Mouse (Mus musculus) limb, embryonic 12.5 days (tissue): ENCODE data around the gene Kcne4. TPM values are rescaled to one million over a fixed set of nuclear protein-coding genes. Genes with fewer than 3 reads are reported as not detected.
"Not testable (repeated sequence)": the region's sequence is repeated elsewhere in the genome, so short reads cannot be mapped to it uniquely, and the experiment has no call there.

Source experiments
- ATAC-seq: fragments of 200-750 bp; cut with Nextera tagmentation; 2 replicates; pipeline ENCODE4 v1.8.0; 2017; ENCODE audit warnings: low read depth, moderate TSS enrichment; ENCODE audit not compliant: insufficient number of reproducible peaks, insufficient read depth, low FRiP score, low TSS enrichment
- H3K27ac ChIP-seq: fragments of 300-500 bp; sonication (generic); 2 replicates; pipeline ENCODE4 v1.5.1; 2016; ENCODE audit warnings: mild to moderate bottlenecking, moderate library complexity
- H3K27me3 ChIP-seq: fragments of 300-500 bp; sonication (generic); 2 replicates; pipeline ENCODE4 v1.6.1; 2016; ENCODE audit warnings: mild to moderate bottlenecking, moderate library complexity
- H3K36me3 ChIP-seq: fragments of 300-500 bp; sonication (generic); 2 replicates; pipeline ENCODE4 v1.6.1; 2016; ENCODE audit warnings: mild to moderate bottlenecking, moderate library complexity
- H3K4me1 ChIP-seq: fragments of 300-500 bp; sonication (generic); replicated peaks from 2 replicates; pipeline ENCODE4 v1.6.1; 2016
- H3K4me2 ChIP-seq: fragments of 300-500 bp; sonication (generic); 2 replicates; pipeline ENCODE4 v1.6.1; 2016; ENCODE audit warnings: mild to moderate bottlenecking, moderate library complexity
- H3K4me3 ChIP-seq: fragments of 300-500 bp; sonication (generic); replicated peaks from 2 replicates; pipeline ENCODE4 v1.5.1; 2016; ENCODE audit warnings: mild to moderate bottlenecking
- H3K9ac ChIP-seq: fragments of 300-500 bp; sonication (generic); replicated peaks from 2 replicates; pipeline ENCODE4 v1.6.1; 2016; ENCODE audit warnings: mild to moderate bottlenecking, moderate library complexity
- H3K9me3 ChIP-seq: fragments of 300-500 bp; sonication (generic); 2 replicates; pipeline ENCODE4 v1.6.1; 2016; ENCODE audit warnings: mild to moderate bottlenecking, moderate library complexity
- WGBS: fragments of 180-500 bp; shearing (Covaris S2); methylation state at CpG from one replicate; pipeline ENCODE4 v1.1.7; 2016; 5-methylcytosine and 5-hydroxymethylcytosine counted together
- polyA plus RNA-seq: library from polyadenylated mRNA; unstranded; fragments of >200 nt; fragmentation: Nextera tagmentation; extraction: Ambion mirVana; gene quantifications from 2 replicates; pipeline ENCODE4 v1.2.1, GENCODE M21; 2016

Kcne4 gene
- polyA plus RNA-seq, result 2.6 and 5.1 TPM in 2 replicates

DNA sequence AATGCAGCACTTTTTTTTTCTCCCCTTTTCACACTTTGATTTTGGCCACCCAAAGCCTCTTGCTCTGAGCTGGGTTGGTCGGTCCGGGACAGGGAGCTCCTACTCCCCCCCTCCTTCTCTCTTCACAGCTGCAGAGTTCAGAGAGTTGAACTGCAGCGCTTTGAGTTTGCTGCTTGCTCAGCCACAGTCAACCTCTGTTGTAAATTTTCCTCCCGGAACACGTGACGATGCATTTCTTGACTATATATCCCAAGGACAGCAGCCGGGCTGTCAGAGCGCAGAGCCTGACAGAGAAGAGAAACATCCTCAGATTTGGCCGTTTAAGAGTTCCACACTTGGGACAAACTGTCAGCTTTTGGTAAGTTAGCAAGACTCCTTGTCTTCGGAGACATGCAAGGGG is at the start of gene Kcne4:
Kcne4 (plus strand) TSS at position 120 of the 400 bp plus-strand sequence.
- H3K27ac ChIP-seq, result no peak within 1 kb of the TSS
- H3K9me3 ChIP-seq, result no peaks in the 10 kb centered on the region
- H3K4me2 ChIP-seq, result peak within 1 kb of the TSS; percentile 26
- H3K36me3 ChIP-seq, result no peaks in the 10 kb centered on the region
- H3K4me1 ChIP-seq, result peaks cover 64% of the 10 kb centered on the region
- H3K27me3 ChIP-seq, result peaks cover 4% of the 10 kb centered on the region; the same call in 1 of the 2 replicates
- no peak within 1 kb of the TSS for H3K4me3 ChIP-seq
- ATAC-seq, result no peak
- 37% methylated on average over 10 of the region's 10 CpGs for WGBS
- no peak within 1 kb of the TSS for H3K9ac ChIP-seq

DNA sequence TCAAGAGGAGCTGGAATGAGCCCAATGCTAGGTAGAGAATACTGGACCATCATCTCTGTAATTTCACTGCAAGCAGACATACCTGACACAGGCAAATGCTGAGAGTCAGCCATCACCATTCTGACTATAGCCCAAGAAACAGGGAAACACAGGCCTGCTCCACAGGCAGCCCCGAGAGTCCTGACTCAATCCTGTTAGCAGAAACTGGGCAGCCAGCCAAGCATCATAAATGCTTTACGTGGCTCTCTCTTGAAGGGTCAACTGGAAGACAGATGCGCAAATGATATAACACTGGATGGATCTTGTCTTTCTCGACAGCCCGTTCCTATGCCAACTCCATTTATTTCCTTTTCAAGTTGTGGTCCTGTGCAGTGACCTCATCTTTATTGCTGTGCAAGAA is 34.7 kb upstream of the Kcne4 start:
- Histone ChIP-seq H3K4me2 (no peak overlapping the region), H3K36me3 (no peaks in the 10 kb centered on the region), H3K9me3 (no peaks in the 10 kb centered on the region), H3K4me1 (peaks cover 6% of the 10 kb centered on the region; the same call in 1 of the 2 replicates), H3K9ac (no peak overlapping the region), H3K27ac (0 out of 2 replicates have a peak overlapping the region, but pooled peaks have one; percentile 17), H3K4me3 (no peak overlapping the region), H3K27me3 (no peaks in the 10 kb centered on the region)
- peak; percentile 76 for ATAC-seq
- WGBS, result 50% methylated on average over 5 of the region's 5 CpGs

DNA sequence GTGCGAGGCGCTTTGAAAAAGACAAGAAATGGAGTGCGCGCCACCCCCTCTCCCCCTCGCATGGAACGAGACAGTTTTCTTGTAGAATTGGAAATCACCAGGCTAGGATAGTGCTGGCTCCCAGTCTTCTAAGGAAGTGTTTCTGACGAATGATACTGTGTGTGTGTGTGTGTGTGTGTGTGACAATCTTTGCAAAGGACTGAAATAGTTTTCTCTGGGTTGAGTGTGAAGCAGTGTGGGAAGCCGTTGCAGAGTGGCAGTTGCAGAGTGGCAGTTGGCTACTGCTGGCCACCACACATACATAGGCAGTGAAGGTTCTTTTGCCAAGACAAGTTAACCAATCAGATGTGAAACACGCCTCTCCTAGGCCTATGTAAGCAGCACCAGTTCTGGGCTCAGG is 31.6 kb upstream of the Kcne4 start:
- H3K4me2 ChIP-seq, H3K36me3 ChIP-seq, ATAC-seq, H3K4me3 ChIP-seq, H3K9me3 ChIP-seq, H3K9ac ChIP-seq, H3K27ac ChIP-seq, H3K27me3 ChIP-seq, H3K4me1 ChIP-seq: not testable (repeated sequence)
- WGBS, result 95% methylated on average over 9 of the region's 9 CpGs

DNA sequence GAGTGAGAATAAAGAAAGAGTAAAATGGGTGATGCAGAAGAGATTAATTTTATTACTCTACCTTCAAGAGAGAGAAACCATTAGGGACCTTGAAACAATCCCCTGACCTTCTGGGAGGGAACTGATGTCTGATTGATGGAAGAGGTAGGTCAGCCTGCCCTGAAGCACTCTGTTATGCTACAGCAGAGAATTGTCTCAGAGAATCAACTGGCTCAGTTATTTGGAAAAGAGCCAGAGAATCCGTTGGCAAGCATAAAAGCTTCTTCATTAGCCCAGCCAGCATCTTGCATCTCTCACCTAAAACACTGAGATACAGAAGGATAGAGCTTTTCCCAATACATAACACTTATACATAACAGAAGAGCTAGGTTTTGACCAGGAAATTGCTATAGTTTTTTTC is 26.8 kb upstream of the Kcne4 start:
- H3K4me1 ChIP-seq, result no peaks in the 10 kb centered on the region
- no peaks in the 10 kb centered on the region for H3K27me3 ChIP-seq
- WGBS, result 81% methylated on average over 1 of the region's 1 CpGs
- no peak overlapping the region for H3K4me3 ChIP-seq
- no peak overlapping the region for H3K9ac ChIP-seq
- ATAC-seq, result no peak
- no peak overlapping the region for H3K4me2 ChIP-seq
- no peak overlapping the region for H3K27ac ChIP-seq
- H3K9me3 ChIP-seq, result no peaks in the 10 kb centered on the region
- H3K36me3 ChIP-seq, result no peaks in the 10 kb centered on the region

DNA sequence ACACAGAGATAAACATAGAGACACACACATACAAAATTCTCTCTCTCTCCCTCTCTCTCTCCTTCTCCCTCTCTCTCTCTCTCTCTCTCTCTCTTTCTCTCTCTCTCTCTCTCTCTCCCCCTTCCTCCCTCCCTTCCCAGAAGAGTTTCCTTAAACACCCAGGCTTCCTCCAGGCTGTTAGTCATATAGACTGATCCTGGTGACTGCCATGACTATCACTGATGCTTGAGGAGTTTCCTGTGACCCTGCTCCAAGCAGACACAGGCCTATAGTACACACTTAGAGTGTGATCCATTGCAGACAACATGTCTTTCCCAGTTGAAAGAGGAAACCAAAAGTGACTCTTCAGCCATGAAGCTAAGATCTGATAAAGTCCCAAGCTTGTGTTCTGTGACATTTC is 9.1 kb upstream of the Kcne4 start:
- no peaks in the 10 kb centered on the region for H3K9me3 ChIP-seq
- H3K27me3 ChIP-seq, result no peaks in the 10 kb centered on the region
- H3K27ac ChIP-seq, result no peak overlapping the region
- H3K4me2 ChIP-seq, result no peak overlapping the region
- no peaks in the 10 kb centered on the region for H3K36me3 ChIP-seq
- ATAC-seq, result no peak
- H3K4me1 ChIP-seq, result no peaks in the 10 kb centered on the region
- no peak overlapping the region for H3K9ac ChIP-seq
- no peak overlapping the region for H3K4me3 ChIP-seq

DNA sequence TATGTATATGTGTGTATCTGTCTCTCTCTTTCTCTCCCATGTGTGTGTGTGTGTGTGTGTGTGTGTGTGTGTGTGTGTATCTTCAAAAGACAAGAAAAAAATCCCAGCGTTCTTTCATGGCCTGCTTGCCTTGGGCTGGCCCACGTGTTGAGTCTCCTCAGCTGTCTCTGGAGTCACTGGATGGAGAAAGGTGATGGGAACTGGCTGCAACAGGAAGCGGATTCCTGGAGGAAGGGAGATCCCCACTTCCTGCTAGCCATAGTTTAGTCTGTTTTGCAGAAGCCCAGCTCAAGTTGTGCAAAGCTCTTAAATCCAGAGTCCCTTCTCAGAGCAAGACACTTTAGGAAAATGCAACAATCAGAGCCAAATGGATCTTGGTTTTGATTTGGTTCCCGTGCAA is 6.7 kb upstream of the Kcne4 start:
- peaks cover 8% of the 10 kb centered on the region for H3K4me1 ChIP-seq
- ATAC-seq, result no peak
- H3K9ac ChIP-seq, result no peak overlapping the region
- H3K4me3 ChIP-seq, result no peak overlapping the region
- H3K27me3 ChIP-seq, result no peaks in the 10 kb centered on the region
- H3K27ac ChIP-seq, result no peak overlapping the region
- H3K9me3 ChIP-seq, result no peaks in the 10 kb centered on the region
- H3K4me2 ChIP-seq, result no peak overlapping the region
- no peaks in the 10 kb centered on the region for H3K36me3 ChIP-seq
- WGBS, result 76% methylated on average over 4 of the region's 4 CpGs

DNA sequence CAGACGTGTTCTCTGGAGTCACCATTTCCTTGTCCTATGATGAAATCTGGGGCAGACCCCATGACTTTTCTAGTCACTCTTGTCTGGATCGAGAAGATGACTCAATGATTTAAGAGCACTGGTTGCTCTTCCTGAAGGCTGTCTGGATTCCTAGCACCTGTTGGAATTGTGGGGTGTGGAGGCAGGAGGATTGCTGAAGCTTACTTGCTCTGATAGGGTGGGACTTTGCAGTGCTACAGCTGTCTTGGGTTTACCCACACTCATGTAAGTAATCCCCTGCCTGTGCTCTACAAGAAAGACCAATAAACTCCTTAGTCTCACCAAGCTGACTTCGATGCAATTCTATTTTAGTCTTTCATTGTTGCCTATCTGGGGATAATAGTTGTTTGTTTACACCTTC is 5.7 kb upstream of the Kcne4 start:
- Histone ChIP-seq H3K27me3 (no peaks in the 10 kb centered on the region), H3K4me1 (peaks cover 19% of the 10 kb centered on the region), H3K27ac (no peak overlapping the region), H3K4me2 (no peak overlapping the region), H3K9ac (no peak overlapping the region), H3K9me3 (no peaks in the 10 kb centered on the region), H3K36me3 (no peaks in the 10 kb centered on the region), H3K4me3 (no peak overlapping the region)
- ATAC-seq, result no peak
- WGBS, result 80% methylated on average over 3 of the region's 3 CpGs

DNA sequence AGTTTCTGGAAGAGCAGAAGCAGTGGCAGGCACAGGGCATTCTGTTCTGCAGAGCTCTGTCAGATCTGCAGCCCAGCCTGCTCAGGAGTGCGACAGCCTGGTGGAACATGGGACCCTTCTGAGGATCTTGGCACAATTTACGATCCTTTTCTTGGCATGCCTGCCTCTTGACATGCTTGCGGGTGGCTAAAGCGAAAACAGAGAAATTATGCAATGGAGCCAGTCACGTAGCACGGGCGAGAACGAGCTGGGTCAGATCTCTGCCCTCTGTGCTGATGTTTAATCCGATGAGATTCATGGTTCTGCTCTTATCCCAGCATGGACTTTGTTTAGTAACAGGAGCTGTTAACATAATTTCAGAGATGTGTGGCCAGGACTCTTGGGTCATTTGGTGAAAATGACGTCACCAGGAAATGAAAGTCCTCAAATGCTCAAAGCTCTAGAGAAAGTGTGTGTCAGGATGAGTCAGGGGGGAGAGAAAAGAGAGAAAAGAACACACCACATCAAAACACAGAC is 4.5 kb upstream of the Kcne4 start:
- Histone ChIP-seq H3K27me3 (no peaks in the 10 kb centered on the region), H3K27ac (no peak overlapping the region), H3K4me2 (no peak overlapping the region), H3K9me3 (no peaks in the 10 kb centered on the region), H3K4me3 (no peak overlapping the region), H3K9ac (no peak overlapping the region), H3K4me1 (peaks cover 25% of the 10 kb centered on the region), H3K36me3 (no peaks in the 10 kb centered on the region)
- no peak for ATAC-seq
- WGBS, result 72% methylated on average over 10 of the region's 10 CpGs

DNA sequence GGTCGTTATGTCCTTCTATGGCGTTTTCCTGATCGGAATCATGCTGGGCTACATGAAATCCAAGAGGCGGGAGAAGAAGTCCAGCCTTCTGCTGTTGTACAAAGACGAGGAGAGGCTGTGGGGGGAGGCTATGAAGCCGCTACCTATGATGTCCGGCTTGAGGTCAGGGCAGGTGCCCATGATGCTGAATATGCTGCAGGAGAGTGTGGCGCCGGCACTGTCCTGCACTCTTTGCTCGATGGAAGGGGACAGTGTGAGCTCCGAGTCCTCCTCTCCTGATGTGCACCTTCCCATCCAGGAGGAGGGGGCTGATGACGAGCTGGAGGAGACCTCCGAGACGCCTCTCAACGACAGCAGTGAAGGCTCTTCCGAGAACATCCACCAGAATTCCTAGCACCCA is 1.2 kb downstream of the Kcne4 start:
- no peak overlapping the region for H3K9ac ChIP-seq
- H3K4me2 ChIP-seq, result peak overlapping the region; percentile 26
- no peak overlapping the region for H3K4me3 ChIP-seq
- H3K27ac ChIP-seq, result no peak overlapping the region
- peaks cover 64% of the 10 kb centered on the region for H3K4me1 ChIP-seq
- peaks cover 4% of the 10 kb centered on the region; the same call in 1 of the 2 replicates for H3K27me3 ChIP-seq
- ATAC-seq, result 0 out of 2 replicates have a peak, but pooled peaks have one; percentile 22
- no peaks in the 10 kb centered on the region for H3K36me3 ChIP-seq
- WGBS, result 77% methylated on average over 16 of the region's 16 CpGs
- H3K9me3 ChIP-seq, result no peaks in the 10 kb centered on the region

DNA sequence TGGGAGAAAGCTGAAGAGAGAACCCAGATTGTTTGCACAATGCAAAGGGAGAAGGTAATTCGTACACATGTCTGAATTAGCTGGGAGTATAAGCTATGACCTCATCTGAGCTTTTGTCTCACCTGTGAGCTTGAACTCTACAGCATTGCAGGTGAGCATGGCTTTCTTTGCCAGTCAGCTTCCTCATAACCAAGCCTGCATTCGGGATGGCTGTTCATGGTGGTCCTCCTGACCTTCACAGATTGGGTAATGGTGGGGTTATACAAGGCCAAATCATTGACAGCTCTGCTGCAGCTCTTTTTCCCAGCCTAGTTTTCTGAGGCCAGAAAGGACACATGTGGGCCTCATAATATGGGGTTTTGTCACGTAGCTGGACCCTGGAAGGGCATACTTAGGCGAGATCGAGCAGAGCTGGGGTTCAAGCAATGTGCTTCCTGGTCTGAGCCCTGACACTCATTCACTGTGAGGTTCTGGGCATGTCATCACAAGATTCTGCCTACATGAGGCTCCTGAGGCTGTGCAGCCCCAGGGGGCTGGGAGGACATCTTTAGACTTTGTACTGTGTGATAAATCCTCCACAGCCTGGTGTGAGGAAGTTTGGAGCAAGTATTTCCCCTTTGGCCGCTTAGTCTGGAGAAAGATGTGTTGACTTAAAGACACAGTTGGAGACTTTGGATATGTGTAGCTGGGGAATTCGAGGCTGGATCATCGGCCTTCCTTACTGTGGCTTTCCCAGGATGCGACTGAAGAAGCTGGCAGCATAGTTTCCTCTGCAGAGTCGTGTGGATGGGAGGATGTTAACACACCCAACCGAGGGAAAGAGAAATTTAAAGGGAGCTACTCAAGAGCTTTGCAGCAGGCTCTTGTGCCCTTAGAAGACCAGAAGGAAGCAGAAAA is 2.3 kb downstream of the Kcne4 start:
- H3K4me1 ChIP-seq, result peaks cover 64% of the 10 kb centered on the region
- H3K27ac ChIP-seq, result peak overlapping the region; percentile 41
- H3K4me3 ChIP-seq, result no peak overlapping the region
- 58% methylated on average over 11 of the region's 11 CpGs for WGBS
- peaks cover 4% of the 10 kb centered on the region; the same call in 1 of the 2 replicates for H3K27me3 ChIP-seq
- H3K36me3 ChIP-seq, result no peaks in the 10 kb centered on the region
- peak overlapping the region; percentile 11; the same call in 1 of the 2 replicates for H3K4me2 ChIP-seq
- H3K9me3 ChIP-seq, result no peaks in the 10 kb centered on the region
- no peak overlapping the region for H3K9ac ChIP-seq
- ATAC-seq, result no peak

DNA sequence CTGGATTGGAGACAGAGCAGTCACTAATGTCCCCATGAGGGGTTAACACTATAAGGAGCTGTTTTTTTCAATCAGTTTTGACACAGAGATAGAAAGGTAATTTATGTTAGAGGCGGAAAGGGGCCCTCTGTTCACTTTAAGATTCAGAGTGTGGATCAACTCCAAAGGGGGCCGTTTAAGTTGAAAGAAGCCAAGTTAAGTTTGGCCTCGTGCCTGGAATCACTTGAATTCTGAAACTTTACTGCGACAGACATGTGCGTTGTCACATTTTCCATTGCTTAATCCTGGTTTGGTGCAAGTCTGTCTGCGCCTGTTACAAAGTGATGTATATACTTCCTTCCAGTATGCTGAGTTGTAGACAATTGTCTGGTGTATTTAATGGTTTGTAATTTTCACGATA is 3.0 kb downstream of the Kcne4 start:
- H3K9ac ChIP-seq, result no peak overlapping the region
- WGBS, result 29% methylated on average over 7 of the region's 7 CpGs
- no peak overlapping the region for H3K4me3 ChIP-seq
- peaks cover 4% of the 10 kb centered on the region; the same call in 1 of the 2 replicates for H3K27me3 ChIP-seq
- H3K27ac ChIP-seq, result no peak overlapping the region
- H3K4me2 ChIP-seq, result no peak overlapping the region
- H3K36me3 ChIP-seq, result no peaks in the 10 kb centered on the region
- no peaks in the 10 kb centered on the region for H3K9me3 ChIP-seq
- no peak for ATAC-seq
- peaks cover 58% of the 10 kb centered on the region for H3K4me1 ChIP-seq
